Comparison of ENCODE assay signal across 7 mouse cellular contexts in the genomic region with DNA sequence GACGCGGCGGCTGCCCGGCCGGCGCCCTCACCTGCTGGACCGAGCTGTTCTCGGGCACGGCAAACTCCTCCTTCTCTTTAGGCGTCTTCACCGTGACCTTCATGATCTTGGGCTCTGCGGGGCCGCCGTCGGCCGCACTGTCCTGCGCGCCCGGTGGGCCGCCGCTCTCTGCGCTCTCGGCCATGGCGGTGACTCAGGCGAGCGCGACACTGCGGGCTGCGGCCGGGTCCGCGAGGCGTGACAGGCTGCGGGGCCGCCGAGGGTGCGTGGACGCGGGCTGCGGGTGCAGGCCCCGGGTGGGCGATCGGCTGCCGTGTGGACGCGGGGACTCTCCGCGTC. TPM values are rescaled to one million over a fixed set of nuclear protein-coding genes. Genes with fewer than 3 reads are reported as not detected.
DNase-seq lines count a peak whose midpoint lies in the region; ATAC-seq and TF ChIP-seq lines count a peak whose summit lies in the region.

No protein-coding gene starts in this region.

- H3K36me3 ChIP-seq in embryonic facial prominence, embryonic 12.5 days = no peaks in the 10 kb centered on the region
- H3K36me3 ChIP-seq in intestine, embryonic 14.5 days (ENCODE audit: control insufficient read depth, insufficient read depth, low read length) = no peaks in the 10 kb centered on the region
- H3K36me3 ChIP-seq in neural tube, embryonic 13.5 days = no peaks in the 10 kb centered on the region

- no peaks in the 10 kb centered on the region for H3K27me3 ChIP-seq in embryonic facial prominence, embryonic 12.5 days
- H3K27me3 ChIP-seq in intestine, embryonic 14.5 days (replicated peaks; ENCODE audit: control insufficient read depth, insufficient read depth, low read length) = no peaks in the 10 kb centered on the region
- H3K27me3 ChIP-seq in neural tube, embryonic 13.5 days = no peaks in the 10 kb centered on the region

- no peaks in the 10 kb centered on the region for H3K9me3 ChIP-seq in embryonic facial prominence, embryonic 12.5 days
- no peaks in the 10 kb centered on the region for H3K9me3 ChIP-seq in intestine, embryonic 14.5 days (ENCODE audit: control insufficient read depth, low read length)
- H3K9me3 ChIP-seq in neural tube, embryonic 13.5 days = no peaks in the 10 kb centered on the region

- intact Hi-C loops in left cerebral cortex, adult 2 months (cut with DNase I) = loop anchor here (1.0 to 2.0 kb wide), 2 partner anchors 26 to 86 kb away; no protein-coding TSS in a partner anchor
- intact Hi-C loops in left cerebral cortex, postnatal 25 days (cut with DNase I) = no loop called here

- H3K27ac ChIP-seq in left cerebral cortex, adult 2 months = peak overlapping the region; percentile 96
- H3K27ac ChIP-seq in embryonic facial prominence, embryonic 12.5 days = peak overlapping the region; percentile 84
- H3K27ac ChIP-seq in intestine, embryonic 14.5 days (ENCODE audit: low read depth) = peak overlapping the region; percentile 87
- H3K27ac ChIP-seq in neural tube, embryonic 13.5 days (replicated peaks) = peak overlapping the region; percentile 92

- H3K4me1 ChIP-seq in embryonic facial prominence, embryonic 12.5 days = peaks cover 22% of the 10 kb centered on the region
- peaks cover 15% of the 10 kb centered on the region for H3K4me1 ChIP-seq in intestine, embryonic 14.5 days (replicated peaks; ENCODE audit: control insufficient read depth, insufficient read depth, low read length)
- H3K4me1 ChIP-seq in neural tube, embryonic 13.5 days (replicated peaks) = peaks cover 39% of the 10 kb centered on the region

- peak overlapping the region; percentile 98 for H3K9ac ChIP-seq in embryonic facial prominence, embryonic 12.5 days
- H3K9ac ChIP-seq in intestine, embryonic 14.5 days (ENCODE audit: low read length) = peak overlapping the region; percentile 93
- peak overlapping the region; percentile 97 for H3K9ac ChIP-seq in neural tube, embryonic 13.5 days

- no peak for DNase-seq in left cerebral cortex, adult 2 months (ENCODE audit: extremely low spot score in 1 of 2, low spot score in 2 of 2)
- DNase-seq in left cerebral cortex, postnatal 25 days (ENCODE audit: low spot score in 2 of 2) = no peak
- no peak for DNase-seq in intestine, embryonic 14.5 days (ENCODE audit: low spot score)
- DNase-seq in urinary bladder, postnatal 14 days (ENCODE audit: low spot score) = no peak
- no peak for DNase-seq in embryo, embryonic 10.5 days (ENCODE audit: low spot score)

- peak overlapping the region; percentile 92 for H3K4me3 ChIP-seq in left cerebral cortex, adult 2 months
- peak overlapping the region; percentile 90 for H3K4me3 ChIP-seq in embryonic facial prominence, embryonic 12.5 days
- H3K4me3 ChIP-seq in intestine, embryonic 14.5 days (ENCODE audit: low read depth, low read length) = peak overlapping the region; percentile 68
- H3K4me3 ChIP-seq in neural tube, embryonic 13.5 days = peak overlapping the region; percentile 95

- under 1% methylated on average over 48 of the region's 48 CpGs for WGBS in embryonic facial prominence, embryonic 12.5 days
- WGBS in intestine, embryonic 14.5 days = 0% methylated on average over 47 of the region's 48 CpGs
- WGBS in neural tube, embryonic 13.5 days = under 1% methylated on average over 45 of the region's 48 CpGs

- H3K4me2 ChIP-seq in embryonic facial prominence, embryonic 12.5 days (replicated peaks) = peak overlapping the region; percentile 75
- peak overlapping the region; percentile 96 for H3K4me2 ChIP-seq in intestine, embryonic 14.5 days (ENCODE audit: low read length)
- H3K4me2 ChIP-seq in neural tube, embryonic 13.5 days = peak overlapping the region; percentile 86

- no peak for TF ChIP-seq CTCF in left cerebral cortex, adult 2 months (IDR thresholded peaks at IDR 0.05)

- ATAC-seq in embryonic facial prominence, embryonic 12.5 days (ENCODE audit: insufficient number of reproducible peaks, insufficient read depth, low FRiP score, low TSS enrichment) = peak; percentile 74; the same call in 1 of the 2 replicates
- peak; percentile 74 for ATAC-seq in intestine, embryonic 14.5 days (replicated peaks; ENCODE audit: low FRiP score, low TSS enrichment, low read depth)
- ATAC-seq in neural tube, embryonic 13.5 days (ENCODE audit: low read depth) = peak; percentile 82; the same call in 1 of the 2 replicates

RNA-seq across cellular contexts. Expression of a gene that starts 0.2 kb away (rescaled TPM):
- total RNA-seq in left cerebral cortex, adult 2 months (2021) = 100 to 1,000 TPM; 145 to 146 TPM
- 100 to 1,000 TPM; 141 TPM for total RNA-seq in left cerebral cortex, postnatal 25 days (2021)
- polyA plus RNA-seq in embryonic facial prominence, embryonic 12.5 days (2016; fragmentation: Nextera tagmentation; extraction: Ambion mirVana) = 129 and 132 TPM in 2 replicates
- polyA plus RNA-seq in intestine, embryonic 14.5 days (2014; fragmentation: Nextera tagmentation; extraction: Ambion mirVana) = 83.3 and 85.6 TPM in 2 replicates
- polyA plus RNA-seq in neural tube, embryonic 13.5 days (2015; fragmentation: Nextera tagmentation; extraction: Ambion mirVana) = 142 and 154 TPM in 2 replicates

RNA-seq across cellular contexts. Expression of a gene that starts 57.8 kb away (rescaled TPM):
- total RNA-seq in left cerebral cortex, adult 2 months (2021) = 10 to 100 TPM; 31.2 to 31.6 TPM
- total RNA-seq in left cerebral cortex, postnatal 25 days (2021) = 10 to 100 TPM; 28.3 to 30.0 TPM
- polyA plus RNA-seq in embryonic facial prominence, embryonic 12.5 days (2016; fragmentation: Nextera tagmentation; extraction: Ambion mirVana) = 45.1 and 46.3 TPM in 2 replicates
- 35.7 and 39.0 TPM in 2 replicates for polyA plus RNA-seq in intestine, embryonic 14.5 days (2014; fragmentation: Nextera tagmentation; extraction: Ambion mirVana)
- 76.8 and 80.8 TPM in 2 replicates for polyA plus RNA-seq in neural tube, embryonic 13.5 days (2015; fragmentation: Nextera tagmentation; extraction: Ambion mirVana)
